Mouse (Mus musculus) lung, embryonic 14.5 days (tissue): ENCODE results near the gene Rnf34. TPM values are rescaled to one million over a fixed set of nuclear protein-coding genes. Genes with fewer than 3 reads are reported as not detected.

Experiments
- ATAC-seq: fragments of 200-750 bp; cut with Nextera tagmentation; 2 replicates; pipeline ENCODE4 v1.8.0; 2017; ENCODE audit warnings: mild to moderate bottlenecking, moderate TSS enrichment, moderate library complexity; ENCODE audit not compliant: insufficient read depth
- DNase-seq: peaks from one replicate; pipeline ENCODE4 v3.0.0-alpha.2; 2015
- H3K27ac ChIP-seq: fragments of 300-500 bp; sonication (generic); 2 replicates; pipeline ENCODE4 v1.5.1; 2014; ENCODE audit warnings: low read depth, mild to moderate bottlenecking, moderate library complexity
- H3K27me3 ChIP-seq: fragments of 300-500 bp; sonication (generic); 2 replicates; pipeline ENCODE4 v1.6.1; 2014; ENCODE audit warnings: low read length, control low read depth; ENCODE audit not compliant: insufficient read depth
- H3K36me3 ChIP-seq: fragments of 300-500 bp; sonication (generic); 2 replicates; pipeline ENCODE4 v1.6.1; 2014; ENCODE audit warnings: control low read depth; ENCODE audit not compliant: insufficient read depth
- H3K4me1 ChIP-seq: fragments of 300-500 bp; sonication (generic); 2 replicates; pipeline ENCODE4 v1.6.1; 2014; ENCODE audit warnings: antibody characterized with exemption, control low read depth; ENCODE audit not compliant: insufficient read depth
- H3K4me2 ChIP-seq: fragments of 300-500 bp; sonication (generic); 2 replicates; pipeline ENCODE4 v1.6.1; 2014; ENCODE audit warnings: mild to moderate bottlenecking
- H3K4me3 ChIP-seq: fragments of 300-500 bp; sonication (generic); 2 replicates; pipeline ENCODE4 v1.5.1; 2014; ENCODE audit warnings: low read depth, low read length
- H3K9ac ChIP-seq: fragments of 300-500 bp; sonication (generic); 2 replicates; pipeline ENCODE4 v1.6.1; 2014
- H3K9me3 ChIP-seq: fragments of 300-500 bp; sonication (generic); 2 replicates; pipeline ENCODE4 v1.6.1; 2016; ENCODE audit warnings: low read depth, low read length, control low read depth
- CTCF ChIP-seq: IDR thresholded peaks from 2 replicates; pipeline ENCODE4 v1.5.1; 2016; ENCODE audit warnings: antibody characterized with exemption, low read depth
- WGBS: fragments of 180-500 bp; shearing (Covaris S2); extraction: QIAGEN DNeasy Blood & Tissue Kit; methylation state at CpG from one replicate; pipeline ENCODE4 v1.1.7; 2014; 5-methylcytosine and 5-hydroxymethylcytosine counted together
- polyA plus RNA-seq: library from polyadenylated mRNA; unstranded; fragments of >200 nt; fragmentation: Nextera tagmentation; extraction: Ambion mirVana; gene quantifications from 2 replicates; pipeline ENCODE4 v1.2.1, GENCODE M21; 2014

The Rnf34 gene
- polyA plus RNA-seq, 1 experiment from 2014 or later, result 33.5 TPM

DNA sequence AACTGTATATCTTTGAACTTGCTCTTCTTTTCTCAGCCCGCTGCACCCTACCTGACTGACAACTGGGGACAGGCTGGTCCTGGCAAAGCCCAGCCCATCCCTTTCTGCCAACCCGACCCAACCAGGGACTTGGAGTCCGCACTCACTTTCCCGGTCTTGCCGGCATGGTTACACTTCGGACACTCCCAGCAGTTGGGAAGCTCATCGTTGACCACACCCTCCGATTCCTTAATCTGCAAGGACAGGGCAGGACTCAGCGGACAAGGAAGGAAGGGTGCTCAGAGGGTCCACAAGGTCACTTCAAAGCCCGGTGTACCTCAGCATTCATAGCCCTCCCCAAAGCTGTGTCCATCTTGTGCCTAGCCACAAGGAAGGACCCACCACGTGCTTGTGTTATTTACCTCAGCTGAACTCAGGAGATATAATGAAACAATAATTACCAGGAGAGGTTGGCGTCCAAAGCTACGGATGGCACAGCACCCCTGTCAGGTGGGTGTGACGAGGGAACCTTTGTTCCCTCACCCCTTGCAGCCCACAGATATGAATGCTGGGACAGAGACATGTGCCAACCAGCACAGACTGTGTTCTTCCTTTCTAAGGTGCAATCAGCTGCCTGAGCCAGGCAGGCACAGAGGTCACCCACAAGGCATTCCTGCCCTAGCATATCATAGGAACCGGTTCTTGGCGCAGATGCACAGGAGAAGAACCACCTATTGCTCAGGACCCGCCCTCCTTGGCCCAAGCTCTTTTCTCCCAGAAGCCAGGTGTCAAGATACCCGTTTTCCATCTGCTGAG, 32.6 kb downstream of the Rnf34 start:
- Histone ChIP-seq H3K9ac (no peak overlapping the region), H3K4me3 (no peak overlapping the region), H3K36me3 (peaks cover 46% of the 10 kb centered on the region), H3K9me3 (no peaks in the 10 kb centered on the region), H3K4me2 (no peak overlapping the region), H3K4me1 (no peaks in the 10 kb centered on the region), H3K27ac (no peak overlapping the region), H3K27me3 (no peaks in the 10 kb centered on the region)
- DNase-seq, result no peak
- TF ChIP-seq CTCF, result no peak
- ATAC-seq, result no peak
- 86% methylated on average over 18 of the region's 18 CpGs for WGBS

DNA sequence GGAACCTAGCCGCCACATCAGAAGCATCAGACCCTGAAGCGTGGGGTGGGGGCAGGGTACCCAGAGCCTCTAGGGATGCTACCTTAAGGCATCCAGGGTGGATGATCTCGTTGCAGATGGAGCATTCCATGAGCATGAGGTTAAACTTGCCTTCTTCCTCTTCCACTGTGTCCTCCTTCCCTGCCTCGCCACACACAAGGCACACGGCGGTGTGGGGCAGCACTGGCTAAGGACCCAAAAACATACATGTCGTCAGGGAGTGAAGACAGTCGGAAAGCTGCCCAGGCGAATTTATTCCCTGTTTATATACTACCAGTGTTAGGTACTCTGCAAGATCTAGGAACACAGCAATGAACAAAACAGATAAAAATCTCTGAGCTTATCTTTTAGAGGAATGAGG, 33.4 kb downstream of the Rnf34 start:
- Histone ChIP-seq H3K4me3 (no peak overlapping the region), H3K27ac (no peak overlapping the region), H3K36me3 (peaks cover 44% of the 10 kb centered on the region), H3K4me1 (no peaks in the 10 kb centered on the region), H3K9me3 (no peaks in the 10 kb centered on the region), H3K27me3 (no peaks in the 10 kb centered on the region), H3K9ac (no peak overlapping the region), H3K4me2 (no peak overlapping the region)
- TF ChIP-seq CTCF, result no peak
- WGBS, result 76% methylated on average over 9 of the region's 9 CpGs
- no peak for DNase-seq
- no peak for ATAC-seq

DNA sequence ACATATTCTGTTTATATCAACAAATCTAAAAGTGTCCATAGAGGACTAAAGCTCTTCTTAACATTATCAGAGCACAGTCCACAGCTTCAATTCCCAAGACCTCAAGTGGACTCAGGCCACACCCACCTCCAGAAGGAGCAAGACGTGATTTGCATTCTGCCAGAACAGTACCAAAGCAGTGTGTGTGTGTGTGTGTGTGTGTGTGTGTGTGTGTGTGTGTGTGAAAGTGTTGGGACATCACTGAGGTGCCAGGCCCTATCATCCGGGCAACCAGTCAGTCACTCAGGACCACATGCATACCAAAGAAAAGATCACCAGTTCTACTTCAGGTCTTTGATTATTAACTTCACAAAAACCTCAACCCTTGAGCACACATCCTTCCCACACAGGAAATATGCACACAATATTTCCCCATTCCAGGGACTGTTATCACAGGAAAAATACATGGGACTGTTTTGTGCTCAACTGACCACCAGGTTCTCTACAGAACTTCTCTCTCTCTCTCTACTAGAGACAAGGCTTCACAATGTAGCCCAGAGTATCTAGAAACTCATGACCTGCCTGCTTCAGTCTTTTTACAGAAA, 33.9 kb downstream of the Rnf34 start:
- no peak overlapping the region for H3K4me2 ChIP-seq
- no peak overlapping the region for H3K27ac ChIP-seq
- H3K4me1 ChIP-seq, result no peaks in the 10 kb centered on the region
- H3K9ac ChIP-seq, result no peak overlapping the region
- H3K27me3 ChIP-seq, result no peaks in the 10 kb centered on the region
- DNase-seq (no peak), ATAC-seq (no peak)
- H3K36me3 ChIP-seq, result peaks cover 39% of the 10 kb centered on the region
- no peaks in the 10 kb centered on the region for H3K9me3 ChIP-seq
- WGBS, result 32% methylated on average over 2 of the region's 2 CpGs
- no peak overlapping the region for H3K4me3 ChIP-seq
- no peak for TF ChIP-seq CTCF

DNA sequence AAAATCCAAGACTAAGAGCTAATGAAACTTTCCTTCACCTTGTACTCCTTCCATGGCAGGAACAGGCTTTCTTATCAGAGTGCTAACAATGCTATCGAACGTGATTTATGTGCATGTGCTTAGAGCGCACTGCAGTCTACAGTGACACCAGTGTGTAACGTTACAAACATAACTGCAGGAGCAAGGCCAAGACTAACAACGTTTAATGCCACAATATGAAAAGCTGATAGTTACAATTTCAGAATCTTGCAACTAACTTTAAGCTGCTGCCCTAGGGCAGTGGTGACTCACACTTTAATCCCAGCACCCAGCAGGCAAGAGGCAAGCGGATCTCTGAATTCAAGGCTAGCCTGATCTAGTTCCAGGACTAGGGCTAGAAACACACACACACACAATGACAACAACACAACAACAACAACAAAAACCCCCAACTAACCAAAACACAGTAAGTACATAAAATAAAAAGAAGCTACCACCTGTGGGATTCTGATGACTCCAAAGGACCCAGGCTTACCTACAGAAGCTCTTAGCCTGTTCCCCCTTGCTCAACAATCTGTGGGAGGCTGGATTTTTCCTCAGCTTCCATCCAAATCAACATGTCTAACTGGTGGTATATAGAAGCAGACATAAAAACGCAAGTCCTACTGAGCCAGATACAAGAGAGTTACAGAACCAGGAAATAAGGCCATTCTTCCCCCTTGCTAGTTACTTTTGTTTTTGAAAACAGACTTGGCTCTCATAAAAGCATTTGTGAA, 34.9 kb downstream of the Rnf34 start:
- no peak for TF ChIP-seq CTCF
- peaks cover 29% of the 10 kb centered on the region for H3K36me3 ChIP-seq
- H3K27me3 ChIP-seq, result no peaks in the 10 kb centered on the region
- H3K9me3 ChIP-seq, result no peaks in the 10 kb centered on the region
- H3K27ac ChIP-seq, result no peak overlapping the region
- 69% methylated on average over 7 of the region's 7 CpGs for WGBS
- H3K4me2 ChIP-seq, result no peak overlapping the region
- DNase-seq, result no peak
- no peak overlapping the region for H3K9ac ChIP-seq
- no peak overlapping the region for H3K4me3 ChIP-seq
- no peak for ATAC-seq
- no peaks in the 10 kb centered on the region for H3K4me1 ChIP-seq

DNA sequence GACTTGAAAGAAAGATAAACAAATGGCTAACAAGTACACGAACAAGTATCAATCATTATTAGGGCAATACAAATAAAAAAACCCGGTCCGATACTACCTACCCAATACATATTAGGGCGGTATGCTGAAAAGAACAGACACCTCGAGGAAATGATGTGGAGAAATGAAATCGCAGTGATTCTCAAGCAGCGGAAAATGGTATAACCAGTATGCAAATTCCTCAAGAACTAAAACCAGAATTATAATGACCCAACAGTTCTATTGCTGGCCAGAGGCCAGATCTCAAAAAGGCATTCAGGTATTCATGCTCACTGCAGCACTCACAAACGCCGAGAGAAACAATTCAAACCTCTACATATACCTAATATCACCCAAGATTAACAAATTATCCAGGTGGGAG, 37.2 kb downstream of the Rnf34 start:
- no peaks in the 10 kb centered on the region for H3K27me3 ChIP-seq
- no peak overlapping the region for H3K4me3 ChIP-seq
- no peak overlapping the region for H3K27ac ChIP-seq
- 84% methylated on average over 9 of the region's 9 CpGs for WGBS
- no peak for TF ChIP-seq CTCF
- peaks cover 13% of the 10 kb centered on the region; the same call in 1 of the 2 replicates for H3K36me3 ChIP-seq
- H3K4me2 ChIP-seq, result no peak overlapping the region
- no peaks in the 10 kb centered on the region for H3K4me1 ChIP-seq
- no peak for DNase-seq
- no peak overlapping the region for H3K9ac ChIP-seq
- ATAC-seq, result no peak
- H3K9me3 ChIP-seq, result no peaks in the 10 kb centered on the region

DNA sequence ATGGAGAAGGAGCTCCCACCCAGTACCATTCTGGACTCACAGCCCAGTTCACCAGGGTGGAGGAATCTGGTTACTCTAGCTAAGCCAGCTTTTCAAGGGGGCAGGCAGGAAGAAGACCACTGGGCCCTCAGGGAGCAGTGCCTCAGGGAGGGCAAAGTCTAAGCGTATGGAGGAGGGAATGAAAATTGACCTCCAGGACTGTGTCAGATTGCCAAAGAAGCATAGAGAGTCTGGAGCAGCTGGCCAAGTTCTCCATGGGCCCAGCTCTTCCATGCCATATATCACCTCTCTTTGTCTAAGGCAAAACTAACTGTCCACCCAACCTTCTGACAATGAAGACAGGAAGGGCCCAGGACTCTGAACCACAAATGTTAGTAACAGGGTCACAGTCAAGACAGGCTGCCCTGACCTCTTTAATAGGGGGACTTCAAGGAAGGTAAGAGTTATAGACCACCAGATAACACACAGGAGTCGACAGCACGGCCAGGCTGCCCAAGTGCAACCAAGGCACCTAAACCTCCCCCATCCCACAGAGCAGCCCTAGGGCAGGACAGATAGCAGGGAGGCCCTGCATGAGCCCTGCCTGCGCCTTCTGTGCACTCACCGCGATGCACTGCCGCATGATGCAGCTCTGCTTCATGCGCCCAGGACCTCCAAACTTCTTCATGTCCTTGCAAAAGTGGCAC, 38.2 kb downstream of the Rnf34 start:
- no peak for TF ChIP-seq CTCF
- Histone ChIP-seq H3K9me3 (no peaks in the 10 kb centered on the region), H3K27ac (no peak overlapping the region), H3K27me3 (no peaks in the 10 kb centered on the region), H3K9ac (no peak overlapping the region), H3K4me3 (no peak overlapping the region), H3K36me3 (peaks cover 6% of the 10 kb centered on the region; the same call in 1 of the 2 replicates), H3K4me2 (no peak overlapping the region), H3K4me1 (no peaks in the 10 kb centered on the region)
- DNase-seq (no peak), ATAC-seq (no peak)
- 78% methylated on average over 8 of the region's 8 CpGs for WGBS
